Mouse (Mus musculus): ENCODE measurements around the gene Olfr54. TPM values are rescaled to one million over a fixed set of nuclear protein-coding genes. Genes with fewer than 3 reads are reported as not detected.

Olfr54 gene
- polyA plus RNA-seq, 1 experiment from 2014 or later: not detected

GRCm38 (mm10) chr11:51059640-51060039 lies 45.6 kb downstream of the Olfr54 start:
- H3K4me2 ChIP-seq (ENCODE audit: low read depth, low read length): peak overlapping the region; percentile 65
- H3K36me3 ChIP-seq (ENCODE audit: control insufficient read depth, insufficient read depth): no peaks in the 10 kb centered on the region
- peak overlapping the region; percentile 64 for H3K9ac ChIP-seq (ENCODE audit: low read depth, low read length)
- no peaks in the 10 kb centered on the region for H3K4me1 ChIP-seq (ENCODE audit: control insufficient read depth, low read depth, low read length)
- H3K27me3 ChIP-seq (ENCODE audit: control insufficient read depth, insufficient read depth, low read depth, low read length): no peaks in the 10 kb centered on the region
- WGBS (ENCODE audit: insufficient replicate concordance): 13% methylated on average over 14 of the region's 14 CpGs
- no peak overlapping the region for H3K27ac ChIP-seq (ENCODE audit: low read length)
- no peaks in the 10 kb centered on the region for H3K9me3 ChIP-seq (replicated peaks; ENCODE audit: control insufficient read depth, low read length)
- peak overlapping the region; percentile 67 for H3K4me3 ChIP-seq (ENCODE audit: low read depth, low read length)
- ATAC-seq (ENCODE audit: low read depth): no peak

GRCm38 (mm10) chr11:51060981-51061380 lies 46.9 kb downstream of the Olfr54 start:
- no peak overlapping the region for H3K4me3 ChIP-seq (ENCODE audit: low read depth, low read length)
- ATAC-seq (ENCODE audit: low read depth): no peak
- H3K36me3 ChIP-seq (ENCODE audit: control insufficient read depth, insufficient read depth): no peaks in the 10 kb centered on the region
- no peaks in the 10 kb centered on the region for H3K4me1 ChIP-seq (ENCODE audit: control insufficient read depth, low read depth, low read length)
- no peak overlapping the region for H3K4me2 ChIP-seq (ENCODE audit: low read depth, low read length)
- no peak overlapping the region for H3K27ac ChIP-seq (ENCODE audit: low read length)
- no peaks in the 10 kb centered on the region for H3K9me3 ChIP-seq (replicated peaks; ENCODE audit: control insufficient read depth, low read length)
- no peak overlapping the region for H3K9ac ChIP-seq (ENCODE audit: low read depth, low read length)
- H3K27me3 ChIP-seq (ENCODE audit: control insufficient read depth, insufficient read depth, low read depth, low read length): no peaks in the 10 kb centered on the region
- 77% methylated on average over 6 of the region's 6 CpGs for WGBS (ENCODE audit: insufficient replicate concordance)

GRCm38 (mm10) chr11:51063276-51063675 lies 49.2 kb downstream of the Olfr54 start:
- H3K27ac ChIP-seq (ENCODE audit: low read length): no peak overlapping the region
- no peaks in the 10 kb centered on the region for H3K36me3 ChIP-seq (ENCODE audit: control insufficient read depth, insufficient read depth)
- H3K4me3 ChIP-seq (ENCODE audit: low read depth, low read length): no peak overlapping the region
- H3K9ac ChIP-seq (ENCODE audit: low read depth, low read length): no peak overlapping the region
- WGBS (ENCODE audit: insufficient replicate concordance): 75% methylated on average over 7 of the region's 7 CpGs
- H3K4me1 ChIP-seq (ENCODE audit: control insufficient read depth, low read depth, low read length): no peaks in the 10 kb centered on the region
- ATAC-seq (ENCODE audit: low read depth): no peak
- H3K4me2 ChIP-seq (ENCODE audit: low read depth, low read length): no peak overlapping the region
- no peaks in the 10 kb centered on the region for H3K27me3 ChIP-seq (ENCODE audit: control insufficient read depth, insufficient read depth, low read depth, low read length)
- H3K9me3 ChIP-seq (replicated peaks; ENCODE audit: control insufficient read depth, low read length): no peaks in the 10 kb centered on the region

DNA sequence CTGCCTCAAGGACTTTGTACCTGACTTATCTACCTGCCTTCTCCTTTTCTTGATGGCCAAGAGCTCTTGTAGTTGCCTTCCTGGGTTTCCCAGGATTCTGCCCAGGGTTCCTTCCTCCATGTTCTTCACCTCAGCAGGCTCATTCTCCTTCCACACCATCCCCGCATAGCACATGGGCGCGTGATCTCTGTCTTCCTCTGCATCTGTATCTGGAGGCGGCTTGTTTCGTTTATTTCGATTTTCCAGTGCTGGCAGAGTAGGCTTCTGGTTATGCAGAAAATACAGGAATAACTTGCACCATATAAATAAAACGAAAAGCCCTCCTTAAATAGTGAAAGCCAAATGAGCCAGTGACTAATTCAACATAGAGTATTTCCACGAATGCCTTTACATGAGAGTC lies 49.8 kb downstream of the Olfr54 start:
- H3K4me1 ChIP-seq (ENCODE audit: control insufficient read depth, low read depth, low read length): no peaks in the 10 kb centered on the region
- no peaks in the 10 kb centered on the region for H3K27me3 ChIP-seq (ENCODE audit: control insufficient read depth, insufficient read depth, low read depth, low read length)
- H3K9me3 ChIP-seq (replicated peaks; ENCODE audit: control insufficient read depth, low read length): no peaks in the 10 kb centered on the region
- H3K9ac ChIP-seq (ENCODE audit: low read depth, low read length): no peak overlapping the region
- WGBS (ENCODE audit: insufficient replicate concordance): 69% methylated on average over 8 of the region's 8 CpGs
- H3K4me2 ChIP-seq (ENCODE audit: low read depth, low read length): no peak overlapping the region
- H3K36me3 ChIP-seq (ENCODE audit: control insufficient read depth, insufficient read depth): no peaks in the 10 kb centered on the region
- H3K4me3 ChIP-seq (ENCODE audit: low read depth, low read length): no peak overlapping the region
- H3K27ac ChIP-seq (ENCODE audit: low read length): no peak overlapping the region
- no peak for ATAC-seq (ENCODE audit: low read depth)

Other genes starting within 250 kb of the Olfr54 start
- 0.76 and 0.84 TPM in 2 replicates for gene Zfp354c, start 186.5 kb upstream of the Olfr54 start, polyA plus RNA-seq (2015; fragmentation: Nextera tagmentation; extraction: Ambion mirVana)
- 0.08 TPM in 2 replicates for gene Zfp879, start 172.7 kb upstream of the Olfr54 start, polyA plus RNA-seq (2015; fragmentation: Nextera tagmentation; extraction: Ambion mirVana)
- 0.02 TPM in 1 of 2 replicates, not detected in the other for gene Grm6, start 163.6 kb upstream of the Olfr54 start, polyA plus RNA-seq (2015; fragmentation: Nextera tagmentation; extraction: Ambion mirVana)
- gene Zfp454, start 126.6 kb upstream of the Olfr54 start, polyA plus RNA-seq (2015; fragmentation: Nextera tagmentation; extraction: Ambion mirVana): 0.28 and 0.29 TPM in 2 replicates
- gene Zfp2, start 98.1 kb upstream of the Olfr54 start, polyA plus RNA-seq (2015; fragmentation: Nextera tagmentation; extraction: Ambion mirVana): 1.6 and 1.9 TPM in 2 replicates
- gene Zfp354b, start 82.6 kb upstream of the Olfr54 start, polyA plus RNA-seq (2015; fragmentation: Nextera tagmentation; extraction: Ambion mirVana): 0.13 and 0.15 TPM in 2 replicates
- not detected in 2 replicates for gene 4933414I15Rik, start 70.5 kb upstream of the Olfr54 start, polyA plus RNA-seq (2015; fragmentation: Nextera tagmentation; extraction: Ambion mirVana)
- not detected in 2 replicates for gene Prop1, start 60.5 kb upstream of the Olfr54 start, polyA plus RNA-seq (2015; fragmentation: Nextera tagmentation; extraction: Ambion mirVana)
- not detected in 2 replicates for gene Olfr1378, start 47.7 kb upstream of the Olfr54 start, polyA plus RNA-seq (2015; fragmentation: Nextera tagmentation; extraction: Ambion mirVana)
- not detected in 2 replicates for gene Olfr1377, start 32.3 kb upstream of the Olfr54 start, polyA plus RNA-seq (2015; fragmentation: Nextera tagmentation; extraction: Ambion mirVana)
- not detected in 2 replicates for gene Olfr51, start 10.6 kb upstream of the Olfr54 start, polyA plus RNA-seq (2015; fragmentation: Nextera tagmentation; extraction: Ambion mirVana)
- gene Olfr1375, start 33.9 kb downstream of the Olfr54 start, polyA plus RNA-seq (2015; fragmentation: Nextera tagmentation; extraction: Ambion mirVana): not detected in 2 replicates
- 1.4 and 1.7 TPM in 2 replicates for gene Zfp354a, start 45.0 kb downstream of the Olfr54 start, polyA plus RNA-seq (2015; fragmentation: Nextera tagmentation; extraction: Ambion mirVana)
- not detected in 2 replicates for gene Gm12569, start 206.2 kb downstream of the Olfr54 start, polyA plus RNA-seq (2015; fragmentation: Nextera tagmentation; extraction: Ambion mirVana)
- gene Clk4, start 247.5 kb downstream of the Olfr54 start, polyA plus RNA-seq (2015; fragmentation: Nextera tagmentation; extraction: Ambion mirVana): 54.7 and 58.7 TPM in 2 replicates
- gene BC049762, start 248.8 kb downstream of the Olfr54 start, polyA plus RNA-seq (2015; fragmentation: Nextera tagmentation; extraction: Ambion mirVana): 0.15 and 0.46 TPM in 2 replicates

Measured in liver, embryonic 16.5 days (tissue).